Comparison of ENCODE assay signal across 10 mouse cellular contexts in genomic region chr5:112091867-112092535, GRCm38 (mm10).
DNase-seq lines count a peak whose midpoint lies in the region; ATAC-seq and TF ChIP-seq lines count a peak whose summit lies in the region.
"Had no signal": no experiment of that assay in that cellular context is flagged by ENCODE, and none has a peak within 500 bp of the region (broad histone marks: within the 10 kb centered on the region; RNA-seq: fewer than 3 reads in every experiment).

No protein-coding gene starts in this region.

- no peak for ATAC-seq in heart, embryonic 11.5 days (replicated peaks; ENCODE audit: insufficient number of reproducible peaks, low FRiP score, low TSS enrichment)
- peak; percentile 77 for ATAC-seq in forebrain, embryonic 13.5 days
- ATAC-seq in liver, postnatal 0 days = no peak

- no peaks in the 10 kb centered on the region for H3K36me3 ChIP-seq in heart, embryonic 11.5 days (ENCODE audit: control insufficient read depth, insufficient read depth, low read length)
- no peaks in the 10 kb centered on the region for H3K36me3 ChIP-seq in forebrain, embryonic 13.5 days (ENCODE audit: poor library complexity, severe bottlenecking)
- H3K36me3 ChIP-seq in liver, postnatal 0 days (replicated peaks; ENCODE audit: insufficient read depth, low read length) = no peaks in the 10 kb centered on the region

- no peak for TF ChIP-seq EP300 in liver, postnatal 0 days (IDR thresholded peaks at IDR 0.05; ENCODE audit: low read depth)

- no peak overlapping the region for H3K4me3 ChIP-seq in heart, embryonic 11.5 days (ENCODE audit: low read depth, low read length)
- H3K4me3 ChIP-seq in forebrain, embryonic 13.5 days = no peak overlapping the region
- H3K4me3 ChIP-seq in liver, postnatal 0 days (ENCODE audit: low read depth, low read length) = no peak overlapping the region
- H3K4me3 ChIP-seq: myocyte had no signal

- no peak overlapping the region for H3K9ac ChIP-seq in heart, embryonic 11.5 days (ENCODE audit: low read depth, low read length)
- H3K9ac ChIP-seq in forebrain, embryonic 13.5 days = no peak overlapping the region
- H3K9ac ChIP-seq in liver, postnatal 0 days (replicated peaks) = no peak overlapping the region

- H3K27ac ChIP-seq in heart, embryonic 11.5 days (ENCODE audit: low read depth, low read length) = no peak overlapping the region
- H3K27ac ChIP-seq in forebrain, embryonic 13.5 days = peak overlapping the region; percentile 40; the same call in 1 of the 2 replicates
- H3K27ac ChIP-seq in liver, postnatal 0 days (ENCODE audit: low read depth) = no peak overlapping the region
- H3K27ac ChIP-seq: kidney, postnatal 0 days had no signal

- H3K27me3 ChIP-seq in heart, embryonic 11.5 days (ENCODE audit: control insufficient read depth, insufficient read depth, low read length) = 0 out of 2 replicates have a peak, but pooled peaks cover 2% of the 10 kb centered on the region
- H3K27me3 ChIP-seq in forebrain, embryonic 13.5 days = peaks cover 11% of the 10 kb centered on the region; the same call in 1 of the 2 replicates
- H3K27me3 ChIP-seq in liver, postnatal 0 days (ENCODE audit: insufficient read depth, low read length) = no peaks in the 10 kb centered on the region

- H3K4me1 ChIP-seq in heart, embryonic 11.5 days (ENCODE audit: control insufficient read depth, insufficient read depth, low read length) = no peaks in the 10 kb centered on the region
- H3K4me1 ChIP-seq in forebrain, embryonic 13.5 days = peaks cover 39% of the 10 kb centered on the region
- H3K4me1 ChIP-seq in liver, postnatal 0 days (ENCODE audit: insufficient read depth) = no peaks in the 10 kb centered on the region

- DNase-seq in heart, adult 8-10 months (ENCODE audit: low spot score) = peak; percentile 19
- peak; percentile 12 for DNase-seq in adipocyte (ENCODE audit: low spot score)
- peak; percentile 52 for DNase-seq in layer of hippocampus, adult 9-10 months (ENCODE audit: low spot score)
- peak; percentile 27 for DNase-seq in right cerebral cortex, postnatal 25 days
- no peak for DNase-seq in adrenal gland, postnatal 4 days (ENCODE audit: low spot score in 2 of 2)
- no peak for DNase-seq in liver, postnatal 0 days

- H3K9me3 ChIP-seq in heart, embryonic 11.5 days (replicated peaks; ENCODE audit: control insufficient read depth, low read length) = no peaks in the 10 kb centered on the region
- no peaks in the 10 kb centered on the region for H3K9me3 ChIP-seq in forebrain, embryonic 13.5 days (replicated peaks)
- H3K9me3 ChIP-seq in liver, postnatal 0 days (ENCODE audit: low read length) = no peaks in the 10 kb centered on the region; the same call in 1 of the 2 replicates

- no peak for TF ChIP-seq CTCF in liver, postnatal 0 days (IDR thresholded peaks at IDR 0.05; ENCODE audit: low read depth)

- 71% methylated on average over 7 of the region's 7 CpGs for WGBS in heart, embryonic 11.5 days (ENCODE audit: insufficient replicate concordance)
- 74% methylated on average over 7 of the region's 7 CpGs for WGBS in forebrain, embryonic 13.5 days
- WGBS in liver, postnatal 0 days (ENCODE audit: insufficient replicate concordance) = 70% methylated on average over 7 of the region's 7 CpGs

- H3K4me2 ChIP-seq in heart, embryonic 11.5 days = no peak overlapping the region
- no peak overlapping the region for H3K4me2 ChIP-seq in forebrain, embryonic 13.5 days
- no peak overlapping the region for H3K4me2 ChIP-seq in liver, postnatal 0 days (ENCODE audit: low read depth, low read length)

Comparison
In these comparisons a context has a peak if more than half of its experiments do, and no peak if none do; other contexts are left out.
1. DNase-seq: peak in heart, adult 8-10 months (single experiment), adipocyte (single experiment), layer of hippocampus, adult 9-10 months (single experiment) and right cerebral cortex, postnatal 25 days (single experiment); none in adrenal gland, postnatal 4 days (0 of 2) and liver, postnatal 0 days (single experiment).